Mouse (Mus musculus): Measurements from ENCODE around the gene Ptprb. TPM values are rescaled to one million over a fixed set of nuclear protein-coding genes. Genes with fewer than 3 reads are reported as not detected.

Gene Ptprb
- polyA plus RNA-seq, 1 experiment from 2014 or later: 3.2 TPM

Other genes starting within 250 kb of the Ptprb start
- gene 4933416C03Rik, start 161.6 kb upstream of the Ptprb start, polyA plus RNA-seq (2015; fragmentation: Nextera tagmentation; extraction: Ambion mirVana): not detected in 2 replicates
- gene Kcnmb4, start 198.4 kb downstream of the Ptprb start, polyA plus RNA-seq (2015; fragmentation: Nextera tagmentation; extraction: Ambion mirVana): 1.7 and 1.9 TPM in 2 replicates

Measured in intestine, embryonic 16.5 days (tissue).